Mouse (Mus musculus) neural tube, embryonic 13.5 days (tissue): Measurements from ENCODE around the gene Nupr1. TPM values are rescaled to one million over a fixed set of nuclear protein-coding genes. Genes with fewer than 3 reads are reported as not detected.

Source experiments
- ATAC-seq: fragments of 200-750 bp; cut with Nextera tagmentation; 2 replicates; pipeline ENCODE4 v1.8.0; 2017; ENCODE audit warnings: low read depth, mild to moderate bottlenecking, moderate TSS enrichment, moderate library complexity
- H3K27ac ChIP-seq: fragments of 300-500 bp; sonication (generic); replicated peaks from 2 replicates; pipeline ENCODE4 v1.5.1; 2015; ENCODE audit warnings: moderate library complexity, mild to moderate bottlenecking, inconsistent platforms
- H3K27me3 ChIP-seq: fragments of 300-500 bp; sonication (generic); 2 replicates; pipeline ENCODE4 v1.6.1; 2015; ENCODE audit warnings: mild to moderate bottlenecking, inconsistent platforms
- H3K36me3 ChIP-seq: fragments of 300-500 bp; sonication (generic); 2 replicates; pipeline ENCODE4 v1.6.1; 2015; ENCODE audit warnings: mild to moderate bottlenecking, inconsistent platforms
- H3K4me1 ChIP-seq: fragments of 300-500 bp; sonication (generic); replicated peaks from 2 replicates; pipeline ENCODE4 v1.6.1; 2015; ENCODE audit warnings: inconsistent platforms
- H3K4me2 ChIP-seq: fragments of 300-500 bp; sonication (generic); 2 replicates; pipeline ENCODE4 v1.6.1; 2015; ENCODE audit warnings: inconsistent platforms, mild to moderate bottlenecking, moderate library complexity
- H3K4me3 ChIP-seq: fragments of 300-500 bp; sonication (generic); 2 replicates; pipeline ENCODE4 v1.5.1; 2015; ENCODE audit warnings: mild to moderate bottlenecking, inconsistent platforms
- H3K9ac ChIP-seq: fragments of 300-500 bp; sonication (generic); 2 replicates; pipeline ENCODE4 v1.6.1; 2015; ENCODE audit warnings: moderate library complexity, mild to moderate bottlenecking, inconsistent platforms
- H3K9me3 ChIP-seq: fragments of 300-500 bp; sonication (generic); 2 replicates; pipeline ENCODE4 v1.6.1; 2016; ENCODE audit warnings: inconsistent platforms
- WGBS: fragments of 180-500 bp; shearing (Covaris S2); methylation state at CpG from one replicate; pipeline ENCODE4 v1.1.7; 2015; 5-methylcytosine and 5-hydroxymethylcytosine counted together
- polyA plus RNA-seq: library from polyadenylated mRNA; unstranded; fragments of >200 nt; fragmentation: Nextera tagmentation; extraction: Ambion mirVana; gene quantifications from 2 replicates; pipeline ENCODE4 v1.2.1, GENCODE M21; 2015

Gene Nupr1
- polyA plus RNA-seq, 1 experiment from 2014 or later: 9.6 TPM

GRCm38 (mm10) chr7:126616707-126617106, 14.0 kb downstream of the Nupr1 start:
- H3K9ac ChIP-seq: no peak overlapping the region
- no peak overlapping the region for H3K4me2 ChIP-seq
- no peaks in the 10 kb centered on the region for H3K4me1 ChIP-seq
- H3K27me3 ChIP-seq: no peaks in the 10 kb centered on the region
- no peaks in the 10 kb centered on the region for H3K9me3 ChIP-seq
- no peaks in the 10 kb centered on the region for H3K36me3 ChIP-seq
- no peak overlapping the region for H3K27ac ChIP-seq
- WGBS: 75% methylated on average over 3 of the region's 3 CpGs
- no peak overlapping the region for H3K4me3 ChIP-seq
- ATAC-seq: no peak

- Histone ChIP-seq H3K27ac (no peak overlapping the region), H3K9me3 (no peaks in the 10 kb centered on the region), H3K27me3 (no peaks in the 10 kb centered on the region), H3K4me3 (no peak overlapping the region), H3K4me1 (no peaks in the 10 kb centered on the region), H3K9ac (no peak overlapping the region), H3K4me2 (no peak overlapping the region), H3K36me3 (no peaks in the 10 kb centered on the region)
- WGBS: 76% methylated on average over 3 of the region's 3 CpGs
- no peak for ATAC-seq
Observed at GRCm38 (mm10) chr7:126612736-126613135, 17.9 kb downstream of the Nupr1 start.

GRCm38 (mm10) chr7:126607796-126608195, 22.9 kb downstream of the Nupr1 start:
- ATAC-seq: no peak
- Histone ChIP-seq H3K4me1 (no peaks in the 10 kb centered on the region), H3K27ac (no peak overlapping the region), H3K36me3 (no peaks in the 10 kb centered on the region), H3K27me3 (no peaks in the 10 kb centered on the region), H3K4me3 (no peak overlapping the region), H3K9me3 (no peaks in the 10 kb centered on the region), H3K9ac (no peak overlapping the region), H3K4me2 (no peak overlapping the region)
- WGBS: 91% methylated on average over 5 of the region's 5 CpGs

GRCm38 (mm10) chr7:126607064-126607463, 23.6 kb downstream of the Nupr1 start:
- no peak overlapping the region for H3K9ac ChIP-seq
- H3K4me2 ChIP-seq: no peak overlapping the region
- H3K4me1 ChIP-seq: no peaks in the 10 kb centered on the region
- H3K9me3 ChIP-seq: no peaks in the 10 kb centered on the region
- no peak for ATAC-seq
- 78% methylated on average over 3 of the region's 3 CpGs for WGBS
- no peak overlapping the region for H3K4me3 ChIP-seq
- no peak overlapping the region for H3K27ac ChIP-seq
- no peaks in the 10 kb centered on the region for H3K27me3 ChIP-seq
- H3K36me3 ChIP-seq: no peaks in the 10 kb centered on the region

GRCm38 (mm10) chr7:126606611-126607010, 24.1 kb downstream of the Nupr1 start:
- WGBS: 77% methylated on average over 5 of the region's 5 CpGs
- no peak for ATAC-seq
- no peaks in the 10 kb centered on the region for H3K27me3 ChIP-seq
- H3K4me2 ChIP-seq: no peak overlapping the region
- no peak overlapping the region for H3K27ac ChIP-seq
- H3K9me3 ChIP-seq: no peaks in the 10 kb centered on the region
- no peaks in the 10 kb centered on the region for H3K36me3 ChIP-seq
- H3K4me1 ChIP-seq: no peaks in the 10 kb centered on the region
- no peak overlapping the region for H3K4me3 ChIP-seq
- no peak overlapping the region for H3K9ac ChIP-seq

GRCm38 (mm10) chr7:126602650-126603049, 28.0 kb downstream of the Nupr1 start:
- no peak for ATAC-seq
- whole genome bisulfite sequencing: 87% methylated on average over 3 of the region's 3 CpGs
- no peak overlapping the region for H3K9ac ChIP-seq
- H3K9me3 ChIP-seq: no peaks in the 10 kb centered on the region
- H3K4me2 ChIP-seq: no peak overlapping the region
- no peak overlapping the region for H3K27ac ChIP-seq
- no peaks in the 10 kb centered on the region for H3K4me1 ChIP-seq
- no peak overlapping the region for H3K4me3 ChIP-seq
- no peaks in the 10 kb centered on the region for H3K36me3 ChIP-seq
- H3K27me3 ChIP-seq: no peaks in the 10 kb centered on the region

- no peak for ATAC-seq
- WGBS: 44% methylated on average over 5 of the region's 5 CpGs
- Histone ChIP-seq H3K27me3 (no peaks in the 10 kb centered on the region), H3K4me1 (no peaks in the 10 kb centered on the region), H3K4me3 (no peak overlapping the region), H3K9ac (no peak overlapping the region), H3K36me3 (no peaks in the 10 kb centered on the region), H3K27ac (no peak overlapping the region), H3K9me3 (no peaks in the 10 kb centered on the region), H3K4me2 (no peak overlapping the region)
Observed at GRCm38 (mm10) chr7:126601896-126602295, 28.8 kb downstream of the Nupr1 start.

GRCm38 (mm10) chr7:126598919-126599318, 31.7 kb downstream of the Nupr1 start:
- no peaks in the 10 kb centered on the region for H3K9me3 ChIP-seq

GRCm38 (mm10) chr7:126596414-126596813, 34.2 kb downstream of the Nupr1 start:
- no peak for ATAC-seq
- Histone ChIP-seq H3K36me3 (no peaks in the 10 kb centered on the region), H3K9me3 (no peaks in the 10 kb centered on the region), H3K27ac (no peak overlapping the region), H3K9ac (no peak overlapping the region), H3K4me1 (no peaks in the 10 kb centered on the region), H3K27me3 (0 out of 2 replicates have a peak, but pooled peaks cover 4% of the 10 kb centered on the region), H3K4me3 (no peak overlapping the region), H3K4me2 (no peak overlapping the region)
- 74% methylated on average over 6 of the region's 6 CpGs for WGBS

More at GRCm38 (mm10) chr7:126598919-126599318, 31.7 kb downstream of the Nupr1 start:
- Histone ChIP-seq H3K4me1 (no peaks in the 10 kb centered on the region), H3K4me2 (no peak overlapping the region), H3K27ac (no peak overlapping the region), H3K4me3 (no peak overlapping the region), H3K36me3 (no peaks in the 10 kb centered on the region), H3K9ac (no peak overlapping the region), H3K27me3 (no peaks in the 10 kb centered on the region)
- ATAC-seq: no peak
- WGBS: 80% methylated on average over 6 of the region's 6 CpGs

- Histone ChIP-seq H3K9me3 (no peaks in the 10 kb centered on the region), H3K4me2 (no peak overlapping the region), H3K4me3 (no peak overlapping the region), H3K9ac (no peak overlapping the region), H3K4me1 (no peaks in the 10 kb centered on the region), H3K27me3 (0 out of 2 replicates have a peak, but pooled peaks cover 5% of the 10 kb centered on the region), H3K36me3 (no peaks in the 10 kb centered on the region), H3K27ac (no peak overlapping the region)
- ATAC-seq: no peak
- 85% methylated on average over 5 of the region's 5 CpGs for WGBS
Observed at GRCm38 (mm10) chr7:126595890-126596289, 34.8 kb downstream of the Nupr1 start.

GRCm38 (mm10) chr7:126594862-126595561, 35.6 kb downstream of the Nupr1 start, which contains the start of gene Il27:
Il27 (minus strand) TSS chr7:126594941.
- Histone ChIP-seq H3K4me3 (no peak within 1 kb of the TSS), H3K4me2 (no peak within 1 kb of the TSS), H3K9ac (no peak within 1 kb of the TSS), H3K27me3 (0 out of 2 replicates have a peak, but pooled peaks cover 8% of the 10 kb centered on the region), H3K4me1 (no peaks in the 10 kb centered on the region), H3K27ac (no peak within 1 kb of the TSS), H3K36me3 (no peaks in the 10 kb centered on the region), H3K9me3 (no peaks in the 10 kb centered on the region)
- WGBS: 81% methylated on average over 11 of the region's 11 CpGs
- no peak for ATAC-seq

- Histone ChIP-seq H3K36me3 (no peaks in the 10 kb centered on the region), H3K9me3 (no peaks in the 10 kb centered on the region), H3K4me3 (no peak overlapping the region), H3K27ac (no peak overlapping the region), H3K4me2 (peak overlapping the region; percentile 34), H3K4me1 (peaks cover 12% of the 10 kb centered on the region), H3K27me3 (peaks cover 38% of the 10 kb centered on the region), H3K9ac (0 out of 2 replicates have a peak overlapping the region, but pooled peaks have one; percentile 9)
- 6% methylated on average over 16 of the region's 16 CpGs for WGBS
- no peak for ATAC-seq
Observed at GRCm38 (mm10) chr7:126587779-126588178, 42.9 kb downstream of the Nupr1 start.

GRCm38 (mm10) chr7:126586839-126587238, 43.8 kb downstream of the Nupr1 start:
- no peak for ATAC-seq
- Histone ChIP-seq H3K9me3 (no peaks in the 10 kb centered on the region), H3K27ac (no peak overlapping the region), H3K36me3 (no peaks in the 10 kb centered on the region), H3K27me3 (peaks cover 34% of the 10 kb centered on the region), H3K4me2 (no peak overlapping the region), H3K4me3 (no peak overlapping the region), H3K9ac (no peak overlapping the region), H3K4me1 (peaks cover 21% of the 10 kb centered on the region)
- 69% methylated on average over 8 of the region's 8 CpGs for WGBS
